Mouse (Mus musculus): ENCODE results near the gene Dot1l. TPM values are rescaled to one million over a fixed set of nuclear protein-coding genes. Genes with fewer than 3 reads are reported as not detected.
"Not testable (repeated sequence)": the region's sequence is repeated elsewhere in the genome, so short reads cannot be mapped to it uniquely, and the experiment has no call there.

Gene Dot1l
- polyA plus RNA-seq, 1 experiment from 2014 or later, result 23.8 TPM

DNA sequence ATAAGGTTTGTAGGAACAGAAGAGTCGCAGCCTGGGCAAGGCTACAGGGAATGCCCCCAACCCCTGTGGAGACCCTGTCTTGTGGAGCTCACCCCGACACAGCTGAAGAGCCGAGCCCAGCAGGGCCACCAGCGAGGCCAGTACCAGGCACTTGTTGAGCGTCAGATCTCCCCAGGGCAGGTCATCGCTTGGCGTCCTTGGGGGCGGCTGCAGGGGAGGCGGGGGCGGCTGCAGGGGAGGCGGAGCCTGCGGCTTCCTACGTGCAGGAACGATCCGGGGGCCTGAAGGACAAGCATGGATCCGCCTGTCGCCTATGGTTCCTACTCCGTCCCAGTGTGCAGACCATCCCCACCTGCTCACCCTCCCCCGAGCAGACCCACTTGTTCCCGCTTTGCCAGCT is 55.1 kb downstream of the Dot1l start:
- Histone ChIP-seq H3K4me1 (replicated peaks; ENCODE audit: control insufficient read depth, insufficient read depth, low read length) (peaks cover 16% of the 10 kb centered on the region), H3K27me3 (ENCODE audit: control insufficient read depth, insufficient read depth, low read length) (peaks cover 18% of the 10 kb centered on the region), H3K9me3 (ENCODE audit: control insufficient read depth, low read length) (no peaks in the 10 kb centered on the region), H3K4me3 (replicated peaks; ENCODE audit: low read length) (no peak overlapping the region), H3K36me3 (replicated peaks; ENCODE audit: control insufficient read depth, insufficient read depth) (peaks cover 4% of the 10 kb centered on the region), H3K27ac (no peak overlapping the region), H3K4me2 (replicated peaks) (no peak overlapping the region; the same call in 1 of the 2 replicates), H3K9ac (no peak overlapping the region)
- 3% methylated on average over 20 of the region's 20 CpGs for WGBS
- ATAC-seq (ENCODE audit: low FRiP score) (no peak), DNase-seq (ENCODE audit: low spot score) (no peak)

GRCm38 (mm10) chr10:80812391-80813041 is 57.5 kb downstream of the Dot1l start:
- 63% methylated on average over 5 of the region's 5 CpGs for WGBS
- H3K9ac ChIP-seq, result no peak overlapping the region

DNA sequence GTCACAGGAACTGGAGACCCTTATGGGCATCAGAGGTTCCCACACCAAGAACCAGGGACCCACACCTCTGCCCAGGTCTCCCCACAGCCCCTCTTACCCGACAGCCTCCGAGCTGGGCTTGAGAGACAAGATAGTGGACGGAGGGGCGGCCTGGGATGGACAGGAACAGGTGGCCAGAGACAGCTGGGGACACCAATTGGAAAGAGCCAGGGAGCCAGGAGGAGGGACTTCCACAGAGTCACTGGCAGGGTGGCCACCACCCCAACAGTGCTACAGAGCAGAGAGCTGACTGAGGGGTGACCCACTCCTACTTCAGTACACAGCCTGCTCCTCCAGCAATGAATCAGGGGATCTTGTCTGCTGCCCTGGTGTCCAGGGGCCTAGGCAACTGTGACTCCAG is 58.4 kb downstream of the Dot1l start, which contains the start of gene Jsrp1:
TSS of gene Jsrp1 (minus strand) at position 133 of the 400 bp plus-strand sequence.
- H3K36me3 ChIP-seq (replicated peaks; ENCODE audit: control insufficient read depth, insufficient read depth), result no peaks in the 10 kb centered on the region
- H3K9me3 ChIP-seq (ENCODE audit: control insufficient read depth, low read length), result no peaks in the 10 kb centered on the region
- H3K9ac ChIP-seq, result no peak within 1 kb of the TSS
- DNase-seq (ENCODE audit: low spot score) (no peak), ATAC-seq (ENCODE audit: low FRiP score) (no peak)
- peaks cover 18% of the 10 kb centered on the region for H3K27me3 ChIP-seq (ENCODE audit: control insufficient read depth, insufficient read depth, low read length)
- no peak within 1 kb of the TSS for H3K4me3 ChIP-seq (replicated peaks; ENCODE audit: low read length)
- H3K4me2 ChIP-seq (replicated peaks), result no peak within 1 kb of the TSS
- H3K27ac ChIP-seq, result no peak within 1 kb of the TSS
- WGBS, result 78% methylated on average over 4 of the region's 4 CpGs
- H3K4me1 ChIP-seq (replicated peaks; ENCODE audit: control insufficient read depth, insufficient read depth, low read length), result no peaks in the 10 kb centered on the region; the same call in 1 of the 2 replicates

More at GRCm38 (mm10) chr10:80812391-80813041, 57.5 kb downstream of the Dot1l start:
- Histone ChIP-seq H3K27me3 (ENCODE audit: control insufficient read depth, insufficient read depth, low read length) (peaks cover 18% of the 10 kb centered on the region), H3K4me2 (replicated peaks) (no peak overlapping the region), H3K4me1 (replicated peaks; ENCODE audit: control insufficient read depth, insufficient read depth, low read length) (peaks cover 7% of the 10 kb centered on the region), H3K27ac (no peak overlapping the region), H3K36me3 (replicated peaks; ENCODE audit: control insufficient read depth, insufficient read depth) (no peaks in the 10 kb centered on the region), H3K9me3 (ENCODE audit: control insufficient read depth, low read length) (no peaks in the 10 kb centered on the region), H3K4me3 (replicated peaks; ENCODE audit: low read length) (no peak overlapping the region)
- ATAC-seq (ENCODE audit: low FRiP score), result no peak
- DNase-seq (ENCODE audit: low spot score), result no peak

DNA sequence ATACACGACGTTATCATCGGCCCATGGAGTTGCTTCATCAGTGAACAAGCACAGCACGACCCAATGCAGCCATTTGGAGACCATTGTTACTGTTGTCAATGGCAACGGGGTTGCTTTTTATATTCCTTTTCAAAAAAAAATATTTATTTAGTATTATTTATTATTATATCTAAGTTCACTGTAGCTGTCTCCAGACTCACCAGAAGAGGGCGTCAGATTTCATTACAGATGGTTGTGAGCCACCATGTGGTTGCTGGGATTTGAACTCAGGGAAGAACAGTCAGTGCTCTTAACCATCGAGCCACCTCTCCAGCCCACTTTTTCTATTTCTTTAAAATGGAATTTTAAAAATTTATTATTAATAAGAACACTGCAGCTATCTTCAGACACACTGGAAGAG is 59.8 kb downstream of the Dot1l start:
- Histone ChIP-seq H3K4me1 (replicated peaks; ENCODE audit: control insufficient read depth, insufficient read depth, low read length) (no peaks in the 10 kb centered on the region), H3K4me2 (replicated peaks) (no peak overlapping the region), H3K9ac (no peak overlapping the region), H3K4me3 (replicated peaks; ENCODE audit: low read length) (no peak overlapping the region), H3K36me3 (replicated peaks; ENCODE audit: control insufficient read depth, insufficient read depth) (no peaks in the 10 kb centered on the region), H3K9me3 (ENCODE audit: control insufficient read depth, low read length) (no peaks in the 10 kb centered on the region), H3K27ac (no peak overlapping the region), H3K27me3 (ENCODE audit: control insufficient read depth, insufficient read depth, low read length) (peaks cover 7% of the 10 kb centered on the region)
- 59% methylated on average over 7 of the region's 7 CpGs for WGBS
- ATAC-seq (ENCODE audit: low FRiP score) (no peak), DNase-seq (ENCODE audit: low spot score) (no peak)

- not testable (repeated sequence) for H3K27me3 ChIP-seq (ENCODE audit: control insufficient read depth, insufficient read depth, low read length); H3K36me3 ChIP-seq (replicated peaks; ENCODE audit: control insufficient read depth, insufficient read depth); DNase-seq (ENCODE audit: low spot score); H3K4me2 ChIP-seq (replicated peaks); H3K9ac ChIP-seq; H3K4me1 ChIP-seq (replicated peaks; ENCODE audit: control insufficient read depth, insufficient read depth, low read length); ATAC-seq (ENCODE audit: low FRiP score); H3K4me3 ChIP-seq (replicated peaks; ENCODE audit: low read length); H3K9me3 ChIP-seq (ENCODE audit: control insufficient read depth, low read length); H3K27ac ChIP-seq
- WGBS, result 82% methylated on average over 3 of the region's 3 CpGs
These were observed 61.3 kb downstream of the Dot1l start for GRCm38 (mm10) chr10:80816303-80816702.

- Histone ChIP-seq H3K4me3 (replicated peaks; ENCODE audit: low read length) (no peak overlapping the region), H3K9ac (no peak overlapping the region), H3K4me1 (replicated peaks; ENCODE audit: control insufficient read depth, insufficient read depth, low read length) (no peaks in the 10 kb centered on the region), H3K9me3 (ENCODE audit: control insufficient read depth, low read length) (no peaks in the 10 kb centered on the region), H3K36me3 (replicated peaks; ENCODE audit: control insufficient read depth, insufficient read depth) (no peaks in the 10 kb centered on the region), H3K27ac (no peak overlapping the region), H3K4me2 (replicated peaks) (no peak overlapping the region), H3K27me3 (ENCODE audit: control insufficient read depth, insufficient read depth, low read length) (no peaks in the 10 kb centered on the region)
- no peak for ATAC-seq (ENCODE audit: low FRiP score)
- WGBS, result 80% methylated on average over 2 of the region's 2 CpGs
- no peak for DNase-seq (ENCODE audit: low spot score)
These were observed 62.2 kb downstream of the Dot1l start for GRCm38 (mm10) chr10:80817164-80817563.

DNA sequence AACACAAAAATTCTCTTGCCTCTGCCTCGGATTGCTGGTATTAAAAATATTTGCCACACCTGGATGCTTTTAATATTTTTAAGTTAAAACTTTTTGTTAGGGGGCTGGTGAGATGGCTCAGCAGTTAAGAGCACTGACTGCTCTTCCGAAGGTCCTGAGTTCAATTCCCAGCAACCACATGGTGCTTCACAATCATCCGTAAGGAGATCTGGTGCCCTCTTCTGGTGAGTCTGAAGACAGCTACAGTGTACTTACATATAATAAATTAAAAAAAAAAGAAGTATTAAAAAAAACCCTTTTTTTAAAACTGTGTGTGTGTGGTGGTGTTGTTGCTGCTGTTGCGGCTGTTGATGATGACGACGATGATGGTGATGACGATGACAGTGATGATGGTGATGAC is 62.9 kb downstream of the Dot1l start:
- H3K9ac ChIP-seq; H3K4me2 ChIP-seq (replicated peaks); ATAC-seq (ENCODE audit: low FRiP score); H3K27me3 ChIP-seq (ENCODE audit: control insufficient read depth, insufficient read depth, low read length); DNase-seq (ENCODE audit: low spot score); H3K4me1 ChIP-seq (replicated peaks; ENCODE audit: control insufficient read depth, insufficient read depth, low read length); H3K9me3 ChIP-seq (ENCODE audit: control insufficient read depth, low read length); H3K36me3 ChIP-seq (replicated peaks; ENCODE audit: control insufficient read depth, insufficient read depth); H3K4me3 ChIP-seq (replicated peaks; ENCODE audit: low read length); H3K27ac ChIP-seq: not testable (repeated sequence)
- 82% methylated on average over 7 of the region's 7 CpGs for WGBS

- no peak overlapping the region for H3K27ac ChIP-seq
- no peaks in the 10 kb centered on the region for H3K4me1 ChIP-seq (replicated peaks; ENCODE audit: control insufficient read depth, insufficient read depth, low read length)
- no peak for ATAC-seq (ENCODE audit: low FRiP score)
- H3K9ac ChIP-seq, result no peak overlapping the region
- H3K27me3 ChIP-seq (ENCODE audit: control insufficient read depth, insufficient read depth, low read length), result no peaks in the 10 kb centered on the region
- no peak for DNase-seq (ENCODE audit: low spot score)
- no peaks in the 10 kb centered on the region for H3K9me3 ChIP-seq (ENCODE audit: control insufficient read depth, low read length)
- no peak overlapping the region for H3K4me3 ChIP-seq (replicated peaks; ENCODE audit: low read length)
- WGBS, result 58% methylated on average over 6 of the region's 6 CpGs
- H3K4me2 ChIP-seq (replicated peaks), result no peak overlapping the region
- no peaks in the 10 kb centered on the region for H3K36me3 ChIP-seq (replicated peaks; ENCODE audit: control insufficient read depth, insufficient read depth)
These were observed 63.7 kb downstream of the Dot1l start for GRCm38 (mm10) chr10:80818599-80819281.

DNA sequence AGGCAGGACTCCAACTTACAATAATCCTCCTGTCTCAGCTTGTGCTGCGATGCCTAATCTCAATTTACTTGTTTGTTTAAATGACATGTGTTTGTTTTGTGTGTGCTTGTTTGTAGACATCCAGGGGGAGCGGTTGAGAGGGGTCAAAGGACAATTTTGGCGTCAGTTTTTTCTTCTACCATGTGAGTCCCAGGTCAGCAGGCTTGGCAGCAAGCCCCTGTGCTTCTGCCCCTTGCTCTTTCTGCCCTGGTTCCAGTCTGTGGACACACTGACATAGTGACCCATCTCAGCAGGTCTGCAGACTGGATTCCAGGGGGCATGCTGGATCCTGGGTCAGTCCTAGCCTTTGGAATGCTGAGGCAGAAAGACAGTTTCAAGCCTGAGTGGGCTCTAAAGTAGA is 64.4 kb downstream of the Dot1l start:
- 66% methylated on average over 3 of the region's 3 CpGs for WGBS
- no peak overlapping the region for H3K9ac ChIP-seq
- H3K4me1 ChIP-seq (replicated peaks; ENCODE audit: control insufficient read depth, insufficient read depth, low read length), result no peaks in the 10 kb centered on the region
- H3K9me3 ChIP-seq (ENCODE audit: control insufficient read depth, low read length), result no peaks in the 10 kb centered on the region
- H3K4me2 ChIP-seq (replicated peaks), result no peak overlapping the region
- no peaks in the 10 kb centered on the region for H3K36me3 ChIP-seq (replicated peaks; ENCODE audit: control insufficient read depth, insufficient read depth)
- H3K27ac ChIP-seq, result no peak overlapping the region
- ATAC-seq (ENCODE audit: low FRiP score) (no peak), DNase-seq (ENCODE audit: low spot score) (no peak)
- no peak overlapping the region for H3K4me3 ChIP-seq (replicated peaks; ENCODE audit: low read length)
- H3K27me3 ChIP-seq (ENCODE audit: control insufficient read depth, insufficient read depth, low read length), result no peaks in the 10 kb centered on the region
